Mouse (Mus musculus): ENCODE results near the gene S100a5. TPM values are rescaled to one million over a fixed set of nuclear protein-coding genes. Genes with fewer than 3 reads are reported as not detected.
A peak's percentile ranks its signal among the peaks of the same experiment; 100 is the strongest.

The S100a5 gene
- total and polyA plus RNA-seq, 2 experiments from 2014 or later = not detected

DNA sequence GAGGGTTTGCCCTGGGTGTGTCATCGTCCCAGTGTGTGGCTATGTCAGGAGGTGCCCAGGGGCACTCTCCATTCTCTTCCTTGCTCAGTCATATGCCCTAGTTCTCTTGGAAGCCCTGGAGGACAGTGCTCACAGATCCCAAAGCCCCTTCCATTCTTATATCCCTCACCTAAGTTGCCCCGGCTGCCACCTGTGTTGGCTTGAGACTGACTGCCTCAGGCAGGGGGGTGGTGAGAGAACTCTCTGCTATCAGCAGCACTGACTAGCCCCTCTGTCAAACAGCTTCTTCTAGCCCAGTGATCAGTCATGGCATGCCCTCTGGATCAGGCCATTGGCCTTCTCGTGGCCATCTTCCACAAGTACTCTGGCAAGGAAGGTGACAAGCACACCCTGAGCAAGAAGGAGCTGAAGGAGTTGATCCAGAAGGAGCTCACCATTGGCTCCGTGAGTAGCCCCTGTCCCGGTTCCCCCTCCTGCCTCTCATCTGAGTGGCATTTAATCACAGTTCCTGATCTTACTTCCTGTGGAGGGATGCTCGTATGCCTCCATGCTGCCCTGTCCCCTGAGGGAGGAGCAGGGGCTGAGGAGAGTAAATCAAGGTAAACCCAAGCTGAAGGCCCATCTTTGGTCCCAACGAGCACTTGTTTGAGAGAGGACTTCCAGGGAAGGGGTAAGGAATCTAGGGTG is 5.3 kb downstream of the S100a5 start:
- H3K27ac ChIP-seq = no peak overlapping the region
- H3K9me3 ChIP-seq (ENCODE audit: low read length) = no peaks in the 10 kb centered on the region
- no peak for TF ChIP-seq CTCF (IDR thresholded peaks at IDR 0.05; ENCODE audit: low read depth)
- DNase-seq (ENCODE audit: low spot score) (no peak), ATAC-seq (no peak)
- no peaks in the 10 kb centered on the region for H3K27me3 ChIP-seq (ENCODE audit: insufficient read depth, low read length)
- H3K9ac ChIP-seq (replicated peaks; ENCODE audit: low read length) = no peak overlapping the region
- H3K36me3 ChIP-seq (ENCODE audit: insufficient read depth, low read length) = no peaks in the 10 kb centered on the region
- H3K4me1 ChIP-seq (ENCODE audit: insufficient read depth, low read length) = 0 out of 2 replicates have a peak, but pooled peaks cover 6% of the 10 kb centered on the region
- 79% methylated on average over 7 of the region's 7 CpGs for WGBS
- H3K4me2 ChIP-seq (ENCODE audit: low read depth, low read length) = peak overlapping the region; percentile 68
- peak overlapping the region; percentile 36; the same call in 1 of the 2 replicates for H3K4me3 ChIP-seq (ENCODE audit: low read length)

GRCm38 (mm10) chr3:90614148-90614530 is 5.8 kb downstream of the S100a5 start:
- H3K27me3 ChIP-seq (ENCODE audit: insufficient read depth, low read length) = no peaks in the 10 kb centered on the region
- H3K4me3 ChIP-seq (ENCODE audit: low read length) = no peak overlapping the region
- ATAC-seq (no peak), DNase-seq (ENCODE audit: low spot score) (no peak)
- H3K9me3 ChIP-seq (ENCODE audit: low read length) = no peaks in the 10 kb centered on the region
- no peaks in the 10 kb centered on the region for H3K36me3 ChIP-seq (ENCODE audit: insufficient read depth, low read length)
- WGBS = 86% methylated on average over 6 of the region's 6 CpGs
- TF ChIP-seq CTCF (IDR thresholded peaks at IDR 0.05; ENCODE audit: low read depth) = no peak
- no peak overlapping the region for H3K4me2 ChIP-seq (ENCODE audit: low read depth, low read length)
- H3K27ac ChIP-seq = no peak overlapping the region
- no peak overlapping the region for H3K9ac ChIP-seq (replicated peaks; ENCODE audit: low read length)
- H3K4me1 ChIP-seq (ENCODE audit: insufficient read depth, low read length) = 0 out of 2 replicates have a peak, but pooled peaks cover 6% of the 10 kb centered on the region

DNA sequence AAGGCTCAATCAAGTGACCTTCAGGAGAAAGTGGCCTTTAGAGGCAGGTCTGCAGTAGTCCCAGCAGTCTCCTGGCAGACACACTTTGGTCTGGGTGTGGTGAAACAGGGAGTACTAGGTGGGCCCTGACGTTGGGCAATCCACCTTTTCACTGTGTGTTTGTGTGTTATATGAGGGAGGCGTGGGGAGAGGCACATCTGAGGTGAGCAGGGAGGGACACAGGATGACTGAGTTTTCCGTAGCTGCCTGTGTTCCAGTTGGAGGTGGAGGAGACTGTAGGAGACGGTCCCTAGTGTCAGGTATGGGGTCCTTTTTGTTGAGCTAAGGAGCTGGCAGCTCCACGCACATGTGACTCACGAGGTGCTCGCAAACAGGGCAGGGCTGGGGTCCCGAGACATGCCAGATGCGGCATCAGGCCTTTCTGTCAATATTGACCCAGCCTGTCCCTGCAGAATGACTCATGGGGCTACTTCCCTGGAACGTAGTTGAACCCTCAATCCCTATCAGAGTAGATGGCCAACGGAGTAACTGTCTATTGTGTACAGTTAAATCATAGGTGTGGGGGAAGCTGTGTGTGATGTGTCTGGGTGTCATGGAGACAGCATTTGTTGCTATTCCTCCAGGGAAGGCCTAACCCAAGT is 6.4 kb downstream of the S100a5 start:
- TF ChIP-seq CTCF (IDR thresholded peaks at IDR 0.05; ENCODE audit: low read depth) = no peak
- no peak overlapping the region for H3K4me3 ChIP-seq (ENCODE audit: low read length)
- ATAC-seq (0 out of 2 replicates have a peak, but pooled peaks have one; percentile 4), DNase-seq (ENCODE audit: low spot score) (no peak)
- 86% methylated on average over 11 of the region's 11 CpGs for WGBS
- H3K9me3 ChIP-seq (ENCODE audit: low read length) = no peaks in the 10 kb centered on the region
- no peaks in the 10 kb centered on the region for H3K27me3 ChIP-seq (ENCODE audit: insufficient read depth, low read length)
- H3K27ac ChIP-seq = no peak overlapping the region
- H3K4me1 ChIP-seq (ENCODE audit: insufficient read depth, low read length) = 0 out of 2 replicates have a peak, but pooled peaks cover 6% of the 10 kb centered on the region
- no peak overlapping the region for H3K9ac ChIP-seq (replicated peaks; ENCODE audit: low read length)
- no peak overlapping the region for H3K4me2 ChIP-seq (ENCODE audit: low read depth, low read length)
- H3K36me3 ChIP-seq (ENCODE audit: insufficient read depth, low read length) = no peaks in the 10 kb centered on the region

DNA sequence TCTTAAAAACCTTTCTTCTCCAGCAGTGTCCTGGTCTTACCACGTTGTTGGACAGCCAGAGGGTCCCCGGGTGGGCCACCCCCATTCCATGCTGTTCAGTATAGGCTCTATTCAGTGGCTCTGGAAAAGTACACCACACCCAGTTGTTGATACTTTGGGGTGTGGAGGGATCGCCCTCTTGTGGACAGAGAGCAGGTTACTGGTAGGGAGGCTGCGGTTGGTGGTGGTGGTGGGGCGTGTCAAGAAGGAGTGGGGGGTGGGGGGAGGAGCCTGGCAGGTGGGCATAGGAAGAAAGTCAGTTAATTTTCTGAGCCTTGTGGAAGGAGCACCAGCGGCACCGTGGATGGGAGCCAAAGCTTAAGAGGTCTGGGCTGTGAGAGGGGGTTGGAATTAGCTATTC is 7.1 kb downstream of the S100a5 start:
- no peak overlapping the region for H3K27ac ChIP-seq
- ATAC-seq (peak; percentile 78), DNase-seq (ENCODE audit: low spot score) (peak; percentile 77)
- TF ChIP-seq CTCF (IDR thresholded peaks at IDR 0.05; ENCODE audit: low read depth) = peak; percentile 79
- H3K9me3 ChIP-seq (ENCODE audit: low read length) = no peaks in the 10 kb centered on the region
- H3K4me1 ChIP-seq (ENCODE audit: insufficient read depth, low read length) = 0 out of 2 replicates have a peak, but pooled peaks cover 6% of the 10 kb centered on the region
- H3K4me3 ChIP-seq (ENCODE audit: low read length) = no peak overlapping the region
- H3K36me3 ChIP-seq (ENCODE audit: insufficient read depth, low read length) = no peaks in the 10 kb centered on the region
- 18% methylated on average over 7 of the region's 7 CpGs for WGBS
- H3K4me2 ChIP-seq (ENCODE audit: low read depth, low read length) = no peak overlapping the region
- H3K27me3 ChIP-seq (ENCODE audit: insufficient read depth, low read length) = no peaks in the 10 kb centered on the region
- no peak overlapping the region for H3K9ac ChIP-seq (replicated peaks; ENCODE audit: low read length)

GRCm38 (mm10) chr3:90615911-90616310 is 7.6 kb downstream of the S100a5 start:
- H3K9ac ChIP-seq (replicated peaks; ENCODE audit: low read length) = no peak overlapping the region
- no peaks in the 10 kb centered on the region for H3K27me3 ChIP-seq (ENCODE audit: insufficient read depth, low read length)
- no peak overlapping the region for H3K4me3 ChIP-seq (ENCODE audit: low read length)
- no peaks in the 10 kb centered on the region for H3K9me3 ChIP-seq (ENCODE audit: low read length)
- H3K4me2 ChIP-seq (ENCODE audit: low read depth, low read length) = no peak overlapping the region
- no peak overlapping the region for H3K27ac ChIP-seq
- no peaks in the 10 kb centered on the region for H3K36me3 ChIP-seq (ENCODE audit: insufficient read depth, low read length)
- ATAC-seq = no peak
- DNase-seq (ENCODE audit: low spot score) = no peak
- no peak for TF ChIP-seq CTCF (IDR thresholded peaks at IDR 0.05; ENCODE audit: low read depth)
- WGBS = 67% methylated on average over 1 of the region's 1 CpGs
- 0 out of 2 replicates have a peak, but pooled peaks cover 6% of the 10 kb centered on the region for H3K4me1 ChIP-seq (ENCODE audit: insufficient read depth, low read length)

- Histone ChIP-seq H3K9ac (replicated peaks; ENCODE audit: low read length) (no peak overlapping the region), H3K9me3 (ENCODE audit: low read length) (no peaks in the 10 kb centered on the region), H3K36me3 (ENCODE audit: insufficient read depth, low read length) (no peaks in the 10 kb centered on the region), H3K27ac (no peak overlapping the region), H3K4me3 (ENCODE audit: low read length) (no peak overlapping the region), H3K27me3 (ENCODE audit: insufficient read depth, low read length) (no peaks in the 10 kb centered on the region), H3K4me1 (ENCODE audit: insufficient read depth, low read length) (0 out of 2 replicates have a peak, but pooled peaks cover 6% of the 10 kb centered on the region), H3K4me2 (ENCODE audit: low read depth, low read length) (no peak overlapping the region)
- ATAC-seq (no peak), DNase-seq (ENCODE audit: low spot score) (no peak)
- peak; percentile 22 for TF ChIP-seq CTCF (IDR thresholded peaks at IDR 0.05; ENCODE audit: low read depth)
- WGBS = 21% methylated on average over 1 of the region's 1 CpGs
Measured at GRCm38 (mm10) chr3:90617586-90617985, 9.3 kb downstream of the S100a5 start.

- Histone ChIP-seq H3K27ac (no peak overlapping the region), H3K9me3 (ENCODE audit: low read length) (no peaks in the 10 kb centered on the region), H3K4me1 (ENCODE audit: insufficient read depth, low read length) (peaks cover 8% of the 10 kb centered on the region; the same call in 1 of the 2 replicates), H3K9ac (replicated peaks; ENCODE audit: low read length) (no peak overlapping the region), H3K36me3 (ENCODE audit: insufficient read depth, low read length) (no peaks in the 10 kb centered on the region), H3K4me2 (ENCODE audit: low read depth, low read length) (no peak overlapping the region), H3K27me3 (ENCODE audit: insufficient read depth, low read length) (no peaks in the 10 kb centered on the region), H3K4me3 (ENCODE audit: low read length) (no peak overlapping the region)
- DNase-seq (ENCODE audit: low spot score) (no peak), ATAC-seq (no peak)
- no peak for TF ChIP-seq CTCF (IDR thresholded peaks at IDR 0.05; ENCODE audit: low read depth)
- WGBS = 60% methylated on average over 7 of the region's 7 CpGs
Measured at GRCm38 (mm10) chr3:90621552-90621951, 13.2 kb downstream of the S100a5 start.

Measured in hindbrain, postnatal 0 days (tissue).